Mouse (Mus musculus) liver (tissue): Measurements from ENCODE around the gene Mmp20.

Experiments
- DNase-seq: peaks from one replicate; pipeline ENCODE4 v3.0.0-alpha.2; 2020; ENCODE audit warnings: mixed read lengths

Mmp20 gene

DNA sequence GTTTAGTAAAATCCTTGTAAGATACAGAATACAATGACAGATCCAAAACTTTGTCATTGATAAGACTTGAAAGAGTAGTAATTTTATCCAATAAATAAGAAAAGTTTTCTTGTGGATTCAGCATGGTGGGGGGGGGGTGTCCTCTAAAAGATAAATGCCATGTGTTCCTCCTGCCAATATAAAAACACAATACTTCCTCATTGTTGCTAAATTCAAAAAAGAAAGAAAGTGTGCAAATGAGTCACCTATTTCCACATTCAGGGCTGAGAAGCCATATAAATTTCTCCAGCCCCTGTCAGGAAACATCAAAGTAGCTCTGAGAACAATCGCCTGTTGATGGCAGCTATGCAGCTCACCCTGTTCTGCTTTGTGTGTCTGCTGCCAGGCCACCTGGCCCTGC lies 63.8 kb downstream of the Mmp20 start, which contains the start of gene Mmp7:
Mmp7 (plus strand) TSS at position 301 of the 400 bp plus-strand sequence.
- no peak for DNase-seq

- DNase-seq, result no peak
These were observed 65.9 kb downstream of the Mmp20 start for GRCm38 (mm10) chr9:7693961-7694360.

DNA sequence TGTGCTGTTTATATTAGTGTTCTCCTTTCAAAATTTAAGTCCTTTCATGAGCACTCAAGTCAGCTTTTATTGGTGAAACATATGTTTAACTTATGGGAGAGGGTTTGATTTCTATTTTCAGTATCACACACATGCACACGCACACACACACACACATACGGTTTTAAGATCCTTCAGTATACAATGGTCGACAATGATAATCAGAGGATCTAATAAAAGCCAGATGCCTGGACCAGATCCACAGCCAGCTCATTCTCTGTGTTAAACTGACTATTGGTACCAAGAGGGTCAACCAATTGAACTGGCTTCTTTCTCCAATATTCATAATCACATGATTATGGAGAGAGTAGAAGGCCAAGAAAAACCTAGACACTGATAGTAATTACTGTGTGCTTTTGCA lies 67.6 kb downstream of the Mmp20 start:
- no peak for DNase-seq

GRCm38 (mm10) chr9:7708698-7709097 lies 80.7 kb downstream of the Mmp20 start:
- no peak for DNase-seq

- DNase-seq, result no peak
These were observed 83.2 kb downstream of the Mmp20 start for GRCm38 (mm10) chr9:7711196-7711595.

DNA sequence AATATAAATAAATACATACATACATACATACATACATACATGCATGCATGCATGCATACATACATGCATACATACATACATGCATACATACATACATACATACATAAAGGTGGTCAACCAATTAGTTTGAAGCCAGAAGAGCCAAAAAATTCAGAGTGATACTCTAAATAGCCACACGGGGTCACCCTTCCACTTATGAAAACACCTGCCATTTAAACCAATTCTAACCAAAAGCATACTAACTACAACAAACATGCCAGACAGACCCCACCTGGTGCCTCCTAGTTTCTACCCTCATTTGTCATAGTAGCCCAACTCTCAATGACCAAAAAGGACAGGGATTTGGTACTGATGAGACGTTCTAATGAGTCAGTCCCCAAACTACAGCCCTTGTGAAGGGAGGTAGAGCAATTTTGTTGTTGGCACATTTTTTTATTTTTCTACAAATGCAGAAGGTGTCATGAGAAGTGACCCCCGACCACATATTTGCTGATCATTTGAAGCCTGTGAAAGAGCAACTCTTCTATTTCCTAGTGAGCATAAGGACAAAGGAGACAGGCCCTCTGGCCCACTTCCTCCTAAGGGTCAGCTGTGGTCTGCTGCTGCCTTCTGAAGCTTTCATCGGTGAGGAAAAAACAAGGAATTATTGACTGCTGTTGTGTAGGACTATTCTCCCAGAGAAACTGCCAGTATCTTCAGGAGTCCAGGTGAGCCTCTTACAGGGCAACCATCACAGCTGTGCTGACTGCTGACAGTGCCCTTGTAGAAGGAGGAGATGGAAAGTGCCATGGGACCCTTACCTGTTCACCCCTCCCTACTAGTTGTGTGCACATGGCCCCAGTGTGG lies 86.3 kb downstream of the Mmp20 start:
- DNase-seq, result no peak

DNA sequence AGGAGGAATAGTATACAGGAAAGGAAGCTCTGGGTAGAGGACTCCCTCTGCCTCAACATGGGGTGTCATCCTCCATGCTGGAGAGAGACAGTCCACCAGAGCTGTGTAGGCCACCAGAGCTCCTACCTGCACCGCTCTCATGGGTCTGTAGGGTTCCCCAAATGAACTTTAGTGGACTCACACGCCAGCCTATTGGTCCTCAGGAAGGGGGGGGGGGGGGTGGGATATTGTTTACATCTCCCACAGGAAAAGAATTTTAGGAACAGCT lies 86.8 kb downstream of the Mmp20 start:
- no peak for DNase-seq

DNA sequence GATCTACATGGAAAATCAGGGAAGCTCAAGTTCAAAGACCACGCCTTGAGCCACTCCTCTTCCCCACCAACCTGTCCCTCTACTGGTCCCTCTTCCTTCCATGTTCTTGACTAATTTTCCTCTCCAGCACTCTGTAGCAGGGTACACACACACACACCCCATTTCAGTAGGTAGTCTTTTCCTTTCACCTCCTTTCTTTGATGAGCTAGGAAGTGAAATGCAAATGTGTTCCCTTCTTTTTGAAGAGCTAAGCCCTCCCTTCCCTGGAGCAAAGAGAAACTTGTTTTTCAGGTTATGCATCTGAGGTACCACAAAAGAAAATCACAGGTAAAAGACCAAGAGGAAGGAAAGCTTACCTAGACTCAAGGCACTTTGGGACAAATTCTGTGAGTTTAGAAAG lies 93.5 kb downstream of the Mmp20 start:
- DNase-seq, result no peak
